Mouse (Mus musculus) 3134 (cell line): ENCODE results near the gene Ephx4.

Experiments used
- DNase-seq: peaks from one replicate; pipeline ENCODE4 v3.0.0-alpha.2; 2011; ENCODE audit warnings: low spot score; ENCODE audit not compliant: insufficient read length; ENCODE audit errors: extremely low read depth

Ephx4 gene

GRCm38 (mm10) chr5:107431249-107431648, 28.7 kb downstream of the Ephx4 start, which contains the start of gene Lpcat2b:
Gene Lpcat2b, plus strand, starts transcription at chr5:107431549.
- DNase-seq: no peak

GRCm38 (mm10) chr5:107434001-107434400, 31.5 kb downstream of the Ephx4 start:
- no peak for DNase-seq

GRCm38 (mm10) chr5:107436185-107436584, 33.6 kb downstream of the Ephx4 start:
- no peak for DNase-seq

- DNase-seq: no peak
Observed at GRCm38 (mm10) chr5:107436587-107437209, 34.2 kb downstream of the Ephx4 start.

GRCm38 (mm10) chr5:107437464-107438281, 35.1 kb downstream of the Ephx4 start, which contains the start of gene Btbd8:
Gene Btbd8, plus strand, starts transcription at chr5:107437997.
- DNase-seq: peak; percentile 93

GRCm38 (mm10) chr5:107438353-107438752, 35.8 kb downstream of the Ephx4 start:
- no peak for DNase-seq

GRCm38 (mm10) chr5:107441881-107442280, 39.3 kb downstream of the Ephx4 start:
- DNase-seq: no peak

- no peak for DNase-seq
Observed at GRCm38 (mm10) chr5:107444251-107444650, 41.7 kb downstream of the Ephx4 start.

GRCm38 (mm10) chr5:107447977-107448376, 45.4 kb downstream of the Ephx4 start:
- no peak for DNase-seq

- no peak for DNase-seq
Observed at GRCm38 (mm10) chr5:107448784-107449183, 46.2 kb downstream of the Ephx4 start.

- DNase-seq: no peak
Observed at GRCm38 (mm10) chr5:107449620-107450019, 47.1 kb downstream of the Ephx4 start.

GRCm38 (mm10) chr5:107450299-107450698, 47.8 kb downstream of the Ephx4 start:
- no peak for DNase-seq

GRCm38 (mm10) chr5:107462147-107463076, 59.9 kb downstream of the Ephx4 start:
- no peak for DNase-seq

GRCm38 (mm10) chr5:107466501-107466900, 64.0 kb downstream of the Ephx4 start:
- no peak for DNase-seq

- peak; percentile 24 for DNase-seq
Observed at GRCm38 (mm10) chr5:107467098-107467497, 64.6 kb downstream of the Ephx4 start.

GRCm38 (mm10) chr5:107470600-107471329, 68.2 kb downstream of the Ephx4 start:
- peak; percentile 19 for DNase-seq
